Mouse (Mus musculus): ENCODE results near the gene Zmynd8.

The Zmynd8 gene

DNA sequence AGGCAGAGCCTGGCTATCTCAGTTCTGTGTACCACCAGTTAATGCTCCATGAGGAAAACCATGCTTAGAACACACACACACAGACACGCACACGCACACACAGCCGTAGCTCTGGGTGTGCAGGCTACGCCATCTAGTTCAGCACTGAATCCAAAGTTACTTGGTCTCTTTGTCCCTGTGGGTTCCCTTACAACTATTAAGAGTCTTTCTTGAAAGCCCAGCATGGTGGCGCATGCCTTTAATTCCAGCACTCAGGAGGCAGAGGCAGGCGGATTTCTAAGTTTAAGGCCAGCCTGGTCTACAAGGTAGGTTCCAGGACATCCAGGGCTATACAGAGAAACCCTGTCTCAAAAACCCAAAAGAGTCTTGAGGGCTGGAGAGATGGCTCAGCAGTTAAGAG, 38.4 kb downstream of the Zmynd8 start:
- no peak for DNase-seq (ENCODE audit: extremely low read depth, low read depth, low spot score)

- no peak for DNase-seq (ENCODE audit: extremely low read depth, low read depth, low spot score)
Observed at GRCm38 (mm10) chr2:165858453-165859384, 40.1 kb downstream of the Zmynd8 start.

GRCm38 (mm10) chr2:165857841-165858426, 40.9 kb downstream of the Zmynd8 start:
- DNase-seq (ENCODE audit: extremely low read depth, low read depth, low spot score), result no peak

GRCm38 (mm10) chr2:165857395-165857831, 41.4 kb downstream of the Zmynd8 start:
- no peak for DNase-seq (ENCODE audit: extremely low read depth, low read depth, low spot score)

GRCm38 (mm10) chr2:165856611-165857200, 42.1 kb downstream of the Zmynd8 start:
- no peak for DNase-seq (ENCODE audit: extremely low read depth, low read depth, low spot score)

GRCm38 (mm10) chr2:165855641-165856301, 43.0 kb downstream of the Zmynd8 start:
- no peak for DNase-seq (ENCODE audit: extremely low read depth, low read depth, low spot score)

DNA sequence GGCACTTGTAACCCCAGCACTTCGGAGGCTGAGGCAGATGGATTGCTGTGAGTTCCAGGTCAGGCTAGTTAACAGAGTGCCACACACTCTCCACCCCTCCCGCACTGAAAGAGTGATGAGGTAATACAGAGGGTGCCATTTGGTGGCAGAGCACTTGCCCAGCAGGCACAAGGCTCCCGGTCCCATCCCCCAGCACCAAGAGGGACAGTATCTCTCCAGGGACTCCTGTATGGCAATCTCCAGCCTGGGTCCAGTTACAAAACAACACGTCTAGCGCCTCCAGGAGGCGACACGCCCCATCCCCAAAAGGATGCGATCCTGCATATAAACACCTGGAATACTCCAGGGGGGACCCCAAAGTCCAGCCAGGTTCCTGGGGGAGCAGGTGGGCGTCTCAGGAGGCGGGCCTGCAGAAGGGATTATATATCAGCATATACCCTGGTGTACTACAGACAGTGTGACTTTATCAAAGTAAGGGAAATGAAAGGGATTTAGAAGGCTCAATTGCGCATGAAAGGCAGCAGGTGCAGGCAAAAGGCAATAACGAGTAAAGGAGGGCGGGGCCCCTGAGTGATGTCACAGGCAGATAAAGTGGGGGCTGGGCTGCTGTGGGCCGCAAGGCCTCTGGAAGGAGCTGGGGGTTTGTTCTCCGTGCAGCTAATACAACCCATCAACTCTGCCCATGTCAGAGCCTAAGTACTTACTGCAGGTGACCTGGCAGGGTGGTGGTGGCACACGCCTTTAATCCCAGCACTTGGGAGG, 44.4 kb downstream of the Zmynd8 start:
- no peak for DNase-seq (ENCODE audit: extremely low read depth, low read depth, low spot score)

DNA sequence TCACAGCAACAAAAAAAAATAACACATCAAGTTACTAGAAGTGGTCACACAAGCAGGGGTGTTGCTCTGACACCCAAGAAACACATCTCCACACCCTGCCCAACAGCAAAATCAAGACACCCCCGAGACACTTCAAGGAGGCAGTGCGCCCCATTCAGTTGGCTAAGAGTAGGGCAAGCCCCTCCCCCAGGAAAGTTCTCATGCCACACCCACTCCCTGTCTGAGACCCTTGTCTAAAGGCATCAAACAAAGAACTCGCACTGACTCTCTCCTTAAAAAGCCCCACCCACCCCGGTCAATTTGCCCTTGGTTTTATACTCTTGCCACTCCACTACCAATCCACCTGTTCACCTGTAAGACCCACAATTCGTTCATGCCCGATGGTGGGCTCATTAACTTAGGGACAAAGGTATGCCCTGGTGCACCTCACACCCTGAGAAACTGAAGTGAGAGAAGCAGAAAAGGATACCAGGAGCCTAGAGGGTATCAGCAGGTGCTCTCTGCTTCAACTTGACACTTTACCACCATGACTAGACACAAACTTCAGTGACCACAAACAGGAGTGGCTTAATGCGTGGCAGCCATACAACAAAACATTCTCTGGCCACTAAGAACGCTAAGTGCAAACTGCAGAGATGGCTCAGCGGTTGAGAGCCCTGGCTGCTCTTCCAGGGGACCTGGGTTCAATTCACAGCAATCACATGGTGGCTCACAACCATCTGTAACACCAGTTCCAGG, 45.8 kb downstream of the Zmynd8 start:
- no peak for DNase-seq (ENCODE audit: extremely low read depth, low read depth, low spot score)

GRCm38 (mm10) chr2:165852453-165852852, 46.4 kb downstream of the Zmynd8 start:
- no peak for DNase-seq (ENCODE audit: extremely low read depth, low read depth, low spot score)

GRCm38 (mm10) chr2:165851811-165852415, 46.9 kb downstream of the Zmynd8 start:
- DNase-seq (ENCODE audit: extremely low read depth, low read depth, low spot score), result no peak

DNA sequence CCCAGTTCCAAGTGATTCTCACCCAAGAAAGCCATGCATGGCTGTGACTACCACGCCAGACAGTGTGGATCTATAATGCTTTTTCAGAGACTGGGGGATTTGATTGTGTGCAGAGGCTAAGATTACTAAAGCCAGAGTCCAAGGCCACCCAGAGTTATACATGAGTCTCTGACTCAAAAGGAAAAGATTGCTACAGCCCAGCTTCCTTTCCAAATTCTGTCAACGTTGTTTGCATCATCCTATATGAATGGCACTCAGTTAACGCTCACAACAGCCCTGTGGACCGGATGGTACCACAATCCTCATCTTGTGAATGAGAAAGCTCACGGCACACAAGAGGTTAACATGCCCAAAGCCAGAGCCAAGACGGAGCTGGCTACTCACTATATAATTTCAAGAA, 48.0 kb downstream of the Zmynd8 start:
- no peak for DNase-seq (ENCODE audit: extremely low read depth, low read depth, low spot score)

DNA sequence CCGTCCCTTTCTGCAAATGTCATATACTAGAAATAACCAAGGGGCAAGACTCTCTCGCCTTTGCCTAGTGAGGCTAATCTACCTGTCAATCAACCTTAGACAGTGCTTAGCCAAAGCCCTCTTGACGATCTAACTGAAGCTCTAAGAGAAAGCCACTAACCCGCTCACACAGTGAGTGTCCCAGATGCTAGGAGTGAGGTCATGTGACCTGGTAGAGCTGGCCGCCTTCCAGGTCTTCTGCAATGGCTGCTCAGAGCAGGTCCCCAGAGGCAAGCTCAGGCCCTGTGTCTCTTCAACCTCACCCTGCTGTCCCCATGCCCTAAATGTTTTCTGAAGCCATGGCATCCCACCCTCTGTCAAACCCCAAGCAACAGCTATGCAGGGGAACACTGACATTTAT, 49.7 kb downstream of the Zmynd8 start:
- no peak for DNase-seq (ENCODE audit: extremely low read depth, low read depth, low spot score)

DNA sequence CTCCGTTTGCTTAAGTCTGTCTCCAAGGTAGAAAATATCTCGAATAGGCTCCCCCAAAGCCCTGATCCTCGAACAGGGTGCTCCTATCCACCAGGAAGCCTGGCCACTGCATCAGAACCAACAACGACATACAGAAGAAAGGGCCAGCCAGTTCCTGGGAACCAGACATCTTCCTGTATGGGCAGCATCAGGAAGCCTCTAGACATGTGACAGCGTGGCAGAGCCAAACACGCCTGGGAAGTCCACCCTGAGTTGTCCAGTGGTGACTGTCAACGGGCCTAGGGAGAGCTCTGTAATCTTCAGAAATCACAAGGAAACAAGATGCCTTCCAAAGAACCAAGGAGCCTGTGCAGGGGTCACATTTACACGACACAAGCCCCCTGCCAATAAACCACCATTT, 52.0 kb downstream of the Zmynd8 start:
- DNase-seq (ENCODE audit: extremely low read depth, low read depth, low spot score), result no peak

GRCm38 (mm10) chr2:165845490-165845889, 53.3 kb downstream of the Zmynd8 start:
- DNase-seq (ENCODE audit: extremely low read depth, low read depth, low spot score), result no peak

GRCm38 (mm10) chr2:165843350-165843749, 55.5 kb downstream of the Zmynd8 start:
- no peak for DNase-seq (ENCODE audit: extremely low read depth, low read depth, low spot score)

DNA sequence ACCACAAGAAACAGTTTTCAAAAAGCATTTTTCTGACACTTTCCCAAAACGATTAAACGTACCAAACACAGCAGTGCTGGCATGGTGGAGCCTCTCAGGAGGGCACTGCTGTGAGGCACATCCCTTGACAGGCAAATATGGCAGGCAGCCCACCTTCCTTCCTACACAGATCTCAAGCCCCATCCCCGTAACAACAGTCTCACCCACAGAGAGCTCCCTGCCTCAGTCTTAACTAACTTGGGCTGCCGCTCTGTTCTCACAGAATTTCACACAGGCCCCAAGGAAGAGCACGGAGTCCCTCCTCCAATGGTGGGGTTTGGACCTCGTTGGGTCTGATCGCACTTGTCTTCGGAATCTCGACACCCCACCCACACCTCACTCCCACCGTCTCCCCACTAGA, 56.6 kb downstream of the Zmynd8 start:
- DNase-seq (ENCODE audit: extremely low read depth, low read depth, low spot score), result no peak

- DNase-seq (ENCODE audit: extremely low read depth, low read depth, low spot score), result no peak
Observed at GRCm38 (mm10) chr2:165841805-165842204, 57.0 kb downstream of the Zmynd8 start.

DNA sequence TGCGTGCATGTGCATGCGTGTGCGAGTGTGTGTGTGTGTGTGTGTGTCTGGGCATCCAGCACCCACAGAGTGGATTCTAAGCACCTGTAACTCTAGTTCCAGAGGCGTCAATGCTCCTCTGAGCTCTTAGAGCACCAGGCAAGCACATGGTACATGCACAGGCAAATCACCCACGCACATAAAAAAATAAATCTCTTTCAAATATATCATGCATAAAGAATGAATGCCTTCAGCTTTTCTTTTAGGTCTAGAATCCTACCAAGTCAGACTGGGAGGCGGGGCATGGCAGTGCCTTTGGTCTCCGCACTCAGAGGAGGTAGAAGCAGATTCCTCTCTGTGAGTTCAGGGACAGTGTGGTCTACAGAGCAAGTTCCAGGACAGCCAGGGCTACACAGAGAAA, 58.0 kb downstream of the Zmynd8 start:
- no peak for DNase-seq (ENCODE audit: extremely low read depth, low read depth, low spot score)

DNA sequence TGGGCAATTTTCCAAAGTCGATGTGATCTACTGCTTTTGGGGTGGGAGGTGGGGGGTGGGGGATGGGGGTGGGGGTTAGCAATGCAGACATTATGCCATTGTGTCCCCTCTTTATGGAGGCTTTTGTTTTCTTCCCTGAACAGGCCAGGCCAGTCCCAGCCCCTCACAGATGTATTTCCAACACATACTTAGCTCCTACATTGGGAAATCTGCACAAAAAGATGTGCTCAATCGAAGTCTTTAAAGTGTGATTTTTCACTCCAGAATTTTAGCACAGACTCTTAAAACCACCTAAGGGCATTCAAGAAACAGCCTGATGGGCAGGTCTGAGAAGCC, 59.5 kb downstream of the Zmynd8 start:
- DNase-seq (ENCODE audit: extremely low read depth, low read depth, low spot score), result no peak

Data from fat pad, adult 2 months (tissue).